Mouse (Mus musculus): ENCODE data around the gene Olfr1380.
"Not testable (repeated sequence)": the region's sequence is repeated elsewhere in the genome, so short reads cannot be mapped to it uniquely, and the experiment has no call there.

GRCm38 (mm10) chr11:49580452-49580851 lies 23.8 kb downstream of the Olfr1380 start:
- TF ChIP-seq POLR2A, CTCF (IDR thresholded peaks at IDR 0.05; ENCODE audit: extremely low read depth, insufficient read depth, low read length): not testable (repeated sequence)

All from cortical plate, adult 2 months (tissue).